Mouse (Mus musculus) lung, embryonic 14.5 days (tissue): Measurements from ENCODE around the gene Npas4. TPM values are rescaled to one million over a fixed set of nuclear protein-coding genes. Genes with fewer than 3 reads are reported as not detected.

ENCODE experiments used
- ATAC-seq: fragments of 200-750 bp; cut with Nextera tagmentation; 2 replicates; pipeline ENCODE4 v1.8.0; 2017; ENCODE audit warnings: mild to moderate bottlenecking, moderate TSS enrichment, moderate library complexity; ENCODE audit not compliant: insufficient read depth
- DNase-seq: peaks from one replicate; pipeline ENCODE4 v3.0.0-alpha.2; 2015
- H3K27ac ChIP-seq: fragments of 300-500 bp; sonication (generic); 2 replicates; pipeline ENCODE4 v1.5.1; 2014; ENCODE audit warnings: low read depth, mild to moderate bottlenecking, moderate library complexity
- H3K27me3 ChIP-seq: fragments of 300-500 bp; sonication (generic); 2 replicates; pipeline ENCODE4 v1.6.1; 2014; ENCODE audit warnings: low read length, control low read depth; ENCODE audit not compliant: insufficient read depth
- H3K36me3 ChIP-seq: fragments of 300-500 bp; sonication (generic); 2 replicates; pipeline ENCODE4 v1.6.1; 2014; ENCODE audit warnings: control low read depth; ENCODE audit not compliant: insufficient read depth
- H3K4me1 ChIP-seq: fragments of 300-500 bp; sonication (generic); 2 replicates; pipeline ENCODE4 v1.6.1; 2014; ENCODE audit warnings: antibody characterized with exemption, control low read depth; ENCODE audit not compliant: insufficient read depth
- H3K4me2 ChIP-seq: fragments of 300-500 bp; sonication (generic); 2 replicates; pipeline ENCODE4 v1.6.1; 2014; ENCODE audit warnings: mild to moderate bottlenecking
- H3K4me3 ChIP-seq: fragments of 300-500 bp; sonication (generic); 2 replicates; pipeline ENCODE4 v1.5.1; 2014; ENCODE audit warnings: low read depth, low read length
- H3K9ac ChIP-seq: fragments of 300-500 bp; sonication (generic); 2 replicates; pipeline ENCODE4 v1.6.1; 2014
- H3K9me3 ChIP-seq: fragments of 300-500 bp; sonication (generic); 2 replicates; pipeline ENCODE4 v1.6.1; 2016; ENCODE audit warnings: low read depth, low read length, control low read depth
- CTCF ChIP-seq: IDR thresholded peaks from 2 replicates; pipeline ENCODE4 v1.5.1; 2016; ENCODE audit warnings: antibody characterized with exemption, low read depth
- WGBS: fragments of 180-500 bp; shearing (Covaris S2); extraction: QIAGEN DNeasy Blood & Tissue Kit; methylation state at CpG from one replicate; pipeline ENCODE4 v1.1.7; 2014; 5-methylcytosine and 5-hydroxymethylcytosine counted together
- polyA plus RNA-seq: library from polyadenylated mRNA; unstranded; fragments of >200 nt; fragmentation: Nextera tagmentation; extraction: Ambion mirVana; gene quantifications from 2 replicates; pipeline ENCODE4 v1.2.1, GENCODE M21; 2014

Npas4 gene
- polyA plus RNA-seq, 1 experiment from 2014 or later = not detected

GRCm38 (mm10) chr19:5026111-5026510 lies 36.0 kb upstream of the Npas4 start:
- Histone ChIP-seq H3K4me1 (peaks cover 4% of the 10 kb centered on the region; the same call in 1 of the 2 replicates), H3K27ac (no peak overlapping the region), H3K27me3 (no peaks in the 10 kb centered on the region), H3K36me3 (peaks cover 38% of the 10 kb centered on the region), H3K4me3 (no peak overlapping the region), H3K9me3 (no peaks in the 10 kb centered on the region), H3K9ac (no peak overlapping the region), H3K4me2 (no peak overlapping the region)
- TF ChIP-seq CTCF = no peak
- ATAC-seq = no peak
- no peak for DNase-seq
- WGBS = 82% methylated on average over 8 of the region's 8 CpGs

DNA sequence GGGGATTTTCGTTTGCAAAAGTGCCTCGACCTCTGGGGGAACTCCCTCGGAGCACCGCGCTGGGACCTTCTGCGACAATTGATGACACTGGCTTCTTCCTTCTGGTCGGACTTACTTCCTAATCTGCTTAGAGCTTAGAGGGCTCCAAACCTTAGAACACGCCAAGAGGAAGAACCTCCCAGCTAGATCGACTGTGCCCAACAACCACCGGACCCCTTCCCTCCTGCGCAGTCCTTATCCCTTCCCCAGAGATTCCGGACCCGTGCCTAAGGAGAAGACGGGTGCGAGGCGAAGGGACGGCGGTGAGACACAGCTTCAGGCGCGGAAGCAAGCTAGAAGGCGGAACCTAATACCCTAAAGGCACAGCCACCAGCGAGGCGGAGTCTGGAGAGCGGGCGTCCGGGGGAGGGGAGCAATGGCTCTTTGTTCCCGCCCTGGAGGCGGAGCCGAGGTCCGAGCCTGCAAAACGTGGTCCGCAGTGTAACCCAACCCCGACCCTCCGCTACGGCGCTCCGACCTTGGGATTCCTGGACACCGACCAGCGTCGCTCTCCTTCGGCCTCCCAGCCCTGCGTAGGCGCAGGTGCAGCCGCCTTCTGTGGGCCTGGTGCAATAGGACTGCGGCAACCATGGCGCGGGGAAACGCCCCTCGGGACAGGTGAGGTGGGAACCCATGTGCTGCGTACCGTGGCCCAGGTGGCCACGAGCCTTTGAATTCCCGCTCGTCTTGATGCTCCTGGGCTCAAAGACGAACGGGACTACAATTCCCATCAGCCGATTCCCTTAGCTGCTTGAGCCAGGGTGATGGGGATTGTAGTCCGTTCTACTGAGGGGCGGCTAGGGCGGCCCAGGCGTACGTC lies 33.7 kb upstream of the Npas4 start, which contains the start of gene Slc29a2:
TSS of gene Slc29a2 (plus strand) at position 240 of the 859 bp plus-strand sequence.
- peak within 1 kb of the TSS; percentile 49 for H3K9ac ChIP-seq
- H3K36me3 ChIP-seq = peaks cover 20% of the 10 kb centered on the region
- H3K4me1 ChIP-seq = peaks cover 4% of the 10 kb centered on the region; the same call in 1 of the 2 replicates
- no peak for TF ChIP-seq CTCF
- 0% methylated on average over 62 of the region's 62 CpGs for WGBS
- peak; percentile 96 for ATAC-seq
- peak within 1 kb of the TSS; percentile 68 for H3K4me3 ChIP-seq
- peak within 1 kb of the TSS; percentile 92 for H3K4me2 ChIP-seq
- no peaks in the 10 kb centered on the region for H3K9me3 ChIP-seq
- no peaks in the 10 kb centered on the region for H3K27me3 ChIP-seq
- H3K27ac ChIP-seq = peak within 1 kb of the TSS; percentile 71
- DNase-seq = peak; percentile 97

DNA sequence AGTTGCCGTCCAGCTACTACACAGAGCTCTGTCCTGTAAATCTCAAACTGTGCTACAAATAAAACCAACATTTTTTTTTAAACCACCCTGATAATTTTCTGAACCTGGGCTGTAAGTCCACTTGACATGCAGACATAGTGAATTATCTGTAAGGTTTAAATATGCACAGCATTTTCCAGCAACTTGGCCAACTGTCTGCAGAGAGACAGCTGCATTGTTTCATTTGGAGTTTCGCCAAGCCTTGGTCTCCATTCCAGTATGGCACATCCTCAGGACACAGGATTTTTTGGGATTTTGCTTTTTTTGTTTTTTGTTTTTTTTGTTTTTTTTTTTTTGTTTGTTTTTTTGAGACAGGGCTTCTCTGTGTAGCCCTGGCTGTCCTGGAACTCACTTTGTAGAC lies 31.3 kb upstream of the Npas4 start:
- Histone ChIP-seq H3K9ac (no peak overlapping the region; the same call in 1 of the 2 replicates), H3K4me2 (no peak overlapping the region), H3K4me1 (peaks cover 5% of the 10 kb centered on the region), H3K36me3 (0 out of 2 replicates have a peak, but pooled peaks cover 3% of the 10 kb centered on the region), H3K4me3 (no peak overlapping the region), H3K9me3 (no peaks in the 10 kb centered on the region), H3K27me3 (no peaks in the 10 kb centered on the region), H3K27ac (no peak overlapping the region)
- DNase-seq (peak; percentile 70), ATAC-seq (no peak)
- TF ChIP-seq CTCF = no peak
- WGBS = 74% methylated on average over 2 of the region's 2 CpGs

- WGBS = 73% methylated on average over 3 of the region's 3 CpGs
Observed at GRCm38 (mm10) chr19:5018191-5018590, 28.1 kb upstream of the Npas4 start.

GRCm38 (mm10) chr19:5017611-5018010 lies 27.5 kb upstream of the Npas4 start:
- no peak for DNase-seq
- no peak overlapping the region for H3K27ac ChIP-seq
- H3K9ac ChIP-seq = no peak overlapping the region
- no peak for ATAC-seq
- no peak overlapping the region for H3K4me3 ChIP-seq
- H3K27me3 ChIP-seq = no peaks in the 10 kb centered on the region
- no peak for TF ChIP-seq CTCF
- no peak overlapping the region for H3K4me2 ChIP-seq
- H3K4me1 ChIP-seq = peaks cover 8% of the 10 kb centered on the region
- 81% methylated on average over 4 of the region's 4 CpGs for whole genome bisulfite sequencing
- H3K9me3 ChIP-seq = no peaks in the 10 kb centered on the region
- H3K36me3 ChIP-seq = no peaks in the 10 kb centered on the region

More at GRCm38 (mm10) chr19:5018191-5018590, 28.1 kb upstream of the Npas4 start:
- peaks cover 8% of the 10 kb centered on the region for H3K4me1 ChIP-seq
- no peaks in the 10 kb centered on the region for H3K36me3 ChIP-seq
- no peak overlapping the region for H3K9ac ChIP-seq
- ATAC-seq (no peak), DNase-seq (no peak)
- no peaks in the 10 kb centered on the region for H3K9me3 ChIP-seq
- TF ChIP-seq CTCF = no peak
- no peak overlapping the region for H3K4me2 ChIP-seq
- H3K27me3 ChIP-seq = no peaks in the 10 kb centered on the region
- H3K4me3 ChIP-seq = no peak overlapping the region
- no peak overlapping the region for H3K27ac ChIP-seq

DNA sequence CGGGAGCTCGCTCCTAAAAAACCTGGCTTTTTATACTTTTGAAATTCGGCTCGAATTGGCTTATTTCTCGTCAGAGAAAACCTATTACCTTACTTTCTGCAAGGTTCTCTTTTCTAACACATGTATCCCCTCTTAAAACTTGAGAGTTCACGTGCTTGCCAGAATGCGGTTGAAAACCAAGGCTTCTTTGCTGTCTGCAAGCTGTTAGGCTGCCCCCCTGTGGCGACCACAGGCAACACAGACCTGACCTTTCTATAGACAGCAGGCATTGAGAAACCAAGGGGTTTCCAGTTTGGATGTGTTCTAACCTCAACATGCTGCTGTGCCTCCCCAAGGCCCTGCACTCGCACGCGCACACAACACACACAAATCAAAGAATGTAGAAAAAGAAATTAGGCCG lies 26.7 kb upstream of the Npas4 start:
- DNase-seq (peak; percentile 89), ATAC-seq (no peak; the same call in 1 of the 2 replicates)
- Histone ChIP-seq H3K9ac (no peak overlapping the region), H3K36me3 (no peaks in the 10 kb centered on the region), H3K27me3 (no peaks in the 10 kb centered on the region), H3K4me3 (no peak overlapping the region), H3K4me2 (peak overlapping the region; percentile 40), H3K9me3 (no peaks in the 10 kb centered on the region), H3K4me1 (peaks cover 8% of the 10 kb centered on the region), H3K27ac (peak overlapping the region; percentile 61)
- 25% methylated on average over 12 of the region's 12 CpGs for WGBS
- TF ChIP-seq CTCF = peak; percentile 79

GRCm38 (mm10) chr19:5016221-5016742 lies 26.2 kb upstream of the Npas4 start:
- H3K4me3 ChIP-seq = no peak overlapping the region
- no peak overlapping the region; the same call in 1 of the 2 replicates for H3K9ac ChIP-seq
- no peaks in the 10 kb centered on the region for H3K9me3 ChIP-seq
- peak; percentile 62 for ATAC-seq
- no peak for TF ChIP-seq CTCF
- H3K4me1 ChIP-seq = peaks cover 8% of the 10 kb centered on the region
- DNase-seq = peak; percentile 62
- H3K27me3 ChIP-seq = no peaks in the 10 kb centered on the region
- 23% methylated on average over 10 of the region's 10 CpGs for WGBS
- peak overlapping the region; percentile 61 for H3K27ac ChIP-seq
- peak overlapping the region; percentile 40 for H3K4me2 ChIP-seq
- H3K36me3 ChIP-seq = no peaks in the 10 kb centered on the region
